Mouse (Mus musculus): ENCODE data around the gene Tnfrsf25. TPM values are rescaled to one million over a fixed set of nuclear protein-coding genes. Genes with fewer than 3 reads are reported as not detected.

Tnfrsf25 gene
- polyA plus RNA-seq, 1 experiment from 2014 or later: 0.57 TPM

GRCm38 (mm10) chr4:152097911-152098799 lies 17.6 kb upstream of the Tnfrsf25 start:
- no peak for ATAC-seq (ENCODE audit: low FRiP score, low TSS enrichment)

GRCm38 (mm10) chr4:152100541-152100940 lies 15.2 kb upstream of the Tnfrsf25 start:
- H3K4me3 ChIP-seq (ENCODE audit: low read length): no peak overlapping the region
- peaks cover 27% of the 10 kb centered on the region for H3K36me3 ChIP-seq (ENCODE audit: control insufficient read depth, insufficient read depth, low read length)
- no peak overlapping the region for H3K9ac ChIP-seq (ENCODE audit: low read depth, low read length)
- H3K27me3 ChIP-seq (ENCODE audit: control insufficient read depth, insufficient read depth, low read length): no peaks in the 10 kb centered on the region
- H3K27ac ChIP-seq (ENCODE audit: low read depth, low read length): peak overlapping the region; percentile 65; the same call in 1 of the 2 replicates
- ATAC-seq (ENCODE audit: low FRiP score, low TSS enrichment): no peak
- H3K4me2 ChIP-seq (replicated peaks; ENCODE audit: low read depth, low read length): no peak overlapping the region
- 62% methylated on average over 11 of the region's 11 CpGs for WGBS
- H3K4me1 ChIP-seq (ENCODE audit: control insufficient read depth, insufficient read depth, low read length): peaks cover 42% of the 10 kb centered on the region
- H3K9me3 ChIP-seq (ENCODE audit: control insufficient read depth, low read length): no peaks in the 10 kb centered on the region

More at GRCm38 (mm10) chr4:152097911-152098799, 17.6 kb upstream of the Tnfrsf25 start:
- Histone ChIP-seq H3K9ac (ENCODE audit: low read depth, low read length) (no peak overlapping the region), H3K9me3 (ENCODE audit: control insufficient read depth, low read length) (no peaks in the 10 kb centered on the region), H3K27ac (ENCODE audit: low read depth, low read length) (no peak overlapping the region), H3K4me3 (ENCODE audit: low read length) (no peak overlapping the region), H3K27me3 (ENCODE audit: control insufficient read depth, insufficient read depth, low read length) (no peaks in the 10 kb centered on the region), H3K4me2 (replicated peaks; ENCODE audit: low read depth, low read length) (peak overlapping the region; percentile 6; the same call in 1 of the 2 replicates), H3K4me1 (ENCODE audit: control insufficient read depth, insufficient read depth, low read length) (peaks cover 42% of the 10 kb centered on the region), H3K36me3 (ENCODE audit: control insufficient read depth, insufficient read depth, low read length) (peaks cover 11% of the 10 kb centered on the region; the same call in 1 of the 2 replicates)
- 35% methylated on average over 11 of the region's 11 CpGs for WGBS

- peaks cover 41% of the 10 kb centered on the region for H3K4me1 ChIP-seq (ENCODE audit: control insufficient read depth, insufficient read depth, low read length)
- H3K27ac ChIP-seq (ENCODE audit: low read depth, low read length): peak overlapping the region; percentile 65; the same call in 1 of the 2 replicates
- H3K4me3 ChIP-seq (ENCODE audit: low read length): no peak overlapping the region
- 33% methylated on average over 7 of the region's 7 CpGs for WGBS
- ATAC-seq (ENCODE audit: low FRiP score, low TSS enrichment): peak; percentile 43; the same call in 1 of the 2 replicates
- no peak overlapping the region for H3K9ac ChIP-seq (ENCODE audit: low read depth, low read length)
- H3K36me3 ChIP-seq (ENCODE audit: control insufficient read depth, insufficient read depth, low read length): peaks cover 32% of the 10 kb centered on the region
- H3K4me2 ChIP-seq (replicated peaks; ENCODE audit: low read depth, low read length): 0 out of 2 replicates have a peak overlapping the region, but pooled peaks have one; percentile 2
- no peaks in the 10 kb centered on the region for H3K27me3 ChIP-seq (ENCODE audit: control insufficient read depth, insufficient read depth, low read length)
- H3K9me3 ChIP-seq (ENCODE audit: control insufficient read depth, low read length): no peaks in the 10 kb centered on the region
Measured at GRCm38 (mm10) chr4:152101081-152101653, 14.6 kb upstream of the Tnfrsf25 start.

GRCm38 (mm10) chr4:152101921-152102320 lies 13.8 kb upstream of the Tnfrsf25 start:
- Histone ChIP-seq H3K27ac (ENCODE audit: low read depth, low read length) (0 out of 2 replicates have a peak overlapping the region, but pooled peaks have one; percentile 65), H3K36me3 (ENCODE audit: control insufficient read depth, insufficient read depth, low read length) (peaks cover 35% of the 10 kb centered on the region), H3K4me3 (ENCODE audit: low read length) (no peak overlapping the region), H3K9ac (ENCODE audit: low read depth, low read length) (no peak overlapping the region), H3K4me2 (replicated peaks; ENCODE audit: low read depth, low read length) (no peak overlapping the region), H3K4me1 (ENCODE audit: control insufficient read depth, insufficient read depth, low read length) (peaks cover 35% of the 10 kb centered on the region), H3K27me3 (ENCODE audit: control insufficient read depth, insufficient read depth, low read length) (no peaks in the 10 kb centered on the region), H3K9me3 (ENCODE audit: control insufficient read depth, low read length) (no peaks in the 10 kb centered on the region)
- 92% methylated on average over 16 of the region's 16 CpGs for WGBS
- ATAC-seq (ENCODE audit: low FRiP score, low TSS enrichment): no peak

- Histone ChIP-seq H3K36me3 (ENCODE audit: control insufficient read depth, insufficient read depth, low read length) (peaks cover 35% of the 10 kb centered on the region), H3K27ac (ENCODE audit: low read depth, low read length) (no peak overlapping the region), H3K27me3 (ENCODE audit: control insufficient read depth, insufficient read depth, low read length) (no peaks in the 10 kb centered on the region), H3K4me1 (ENCODE audit: control insufficient read depth, insufficient read depth, low read length) (peaks cover 40% of the 10 kb centered on the region), H3K9me3 (ENCODE audit: control insufficient read depth, low read length) (no peaks in the 10 kb centered on the region), H3K4me2 (replicated peaks; ENCODE audit: low read depth, low read length) (no peak overlapping the region), H3K9ac (ENCODE audit: low read depth, low read length) (no peak overlapping the region), H3K4me3 (ENCODE audit: low read length) (no peak overlapping the region)
- ATAC-seq (ENCODE audit: low FRiP score, low TSS enrichment): no peak
- WGBS: 44% methylated on average over 7 of the region's 7 CpGs
Measured at GRCm38 (mm10) chr4:152103025-152103424, 12.7 kb upstream of the Tnfrsf25 start.

- Histone ChIP-seq H3K27ac (ENCODE audit: low read depth, low read length) (0 out of 2 replicates have a peak overlapping the region, but pooled peaks have one; percentile 92), H3K9me3 (ENCODE audit: control insufficient read depth, low read length) (no peaks in the 10 kb centered on the region), H3K4me1 (ENCODE audit: control insufficient read depth, insufficient read depth, low read length) (peaks cover 28% of the 10 kb centered on the region), H3K4me2 (replicated peaks; ENCODE audit: low read depth, low read length) (no peak overlapping the region), H3K9ac (ENCODE audit: low read depth, low read length) (no peak overlapping the region), H3K27me3 (ENCODE audit: control insufficient read depth, insufficient read depth, low read length) (no peaks in the 10 kb centered on the region), H3K4me3 (ENCODE audit: low read length) (no peak overlapping the region), H3K36me3 (ENCODE audit: control insufficient read depth, insufficient read depth, low read length) (peaks cover 60% of the 10 kb centered on the region)
- WGBS: 51% methylated on average over 9 of the region's 9 CpGs
- ATAC-seq (ENCODE audit: low FRiP score, low TSS enrichment): no peak; the same call in 1 of the 2 replicates
Measured at GRCm38 (mm10) chr4:152106746-152107145, 9.0 kb upstream of the Tnfrsf25 start.

GRCm38 (mm10) chr4:152107493-152107892 lies 8.2 kb upstream of the Tnfrsf25 start:
- Histone ChIP-seq H3K27ac (ENCODE audit: low read depth, low read length) (peak overlapping the region; percentile 92), H3K9me3 (ENCODE audit: control insufficient read depth, low read length) (no peaks in the 10 kb centered on the region), H3K4me2 (replicated peaks; ENCODE audit: low read depth, low read length) (peak overlapping the region; percentile 73), H3K27me3 (ENCODE audit: control insufficient read depth, insufficient read depth, low read length) (no peaks in the 10 kb centered on the region), H3K36me3 (ENCODE audit: control insufficient read depth, insufficient read depth, low read length) (peaks cover 54% of the 10 kb centered on the region), H3K4me1 (ENCODE audit: control insufficient read depth, insufficient read depth, low read length) (peaks cover 22% of the 10 kb centered on the region), H3K9ac (ENCODE audit: low read depth, low read length) (peak overlapping the region; percentile 44; the same call in 1 of the 2 replicates), H3K4me3 (ENCODE audit: low read length) (peak overlapping the region; percentile 38)
- ATAC-seq (ENCODE audit: low FRiP score, low TSS enrichment): peak; percentile 82
- WGBS: 11% methylated on average over 24 of the region's 24 CpGs

GRCm38 (mm10) chr4:152107971-152108509 lies 7.7 kb upstream of the Tnfrsf25 start:
- H3K36me3 ChIP-seq (ENCODE audit: control insufficient read depth, insufficient read depth, low read length): peaks cover 55% of the 10 kb centered on the region
- H3K27ac ChIP-seq (ENCODE audit: low read depth, low read length): peak overlapping the region; percentile 92
- H3K4me1 ChIP-seq (ENCODE audit: control insufficient read depth, insufficient read depth, low read length): peaks cover 21% of the 10 kb centered on the region
- peak overlapping the region; percentile 44; the same call in 1 of the 2 replicates for H3K9ac ChIP-seq (ENCODE audit: low read depth, low read length)
- 10% methylated on average over 30 of the region's 30 CpGs for WGBS
- peak overlapping the region; percentile 38 for H3K4me3 ChIP-seq (ENCODE audit: low read length)
- ATAC-seq (ENCODE audit: low FRiP score, low TSS enrichment): peak; percentile 91
- no peaks in the 10 kb centered on the region for H3K9me3 ChIP-seq (ENCODE audit: control insufficient read depth, low read length)
- H3K4me2 ChIP-seq (replicated peaks; ENCODE audit: low read depth, low read length): peak overlapping the region; percentile 73
- no peaks in the 10 kb centered on the region for H3K27me3 ChIP-seq (ENCODE audit: control insufficient read depth, insufficient read depth, low read length)

Measured in kidney, embryonic 14.5 days (tissue).